Mouse (Mus musculus) macrophage (primary cell): ENCODE results near the gene Itga10. TPM values are rescaled to one million over a fixed set of nuclear protein-coding genes. Genes with fewer than 3 reads are reported as not detected.
A peak's percentile ranks its signal among the peaks of the same experiment; 100 is the strongest.

ENCODE experiments used
- H3K27ac ChIP-seq: fragments of 350-480 bp; formaldehyde crosslinking; 2 replicates; pipeline ENCODE4 v1.9.0; 2021
- H3K36me3 ChIP-seq: fragments of 350-480 bp; formaldehyde crosslinking; 2 replicates; pipeline ENCODE4 v1.9.0; 2021; ENCODE audit errors: inconsistent target
- H3K4me3 ChIP-seq: fragments of 350-480 bp; formaldehyde crosslinking; 2 replicates; pipeline ENCODE4 v1.9.0; 2021; ENCODE audit errors: inconsistent target
- H3K79me2 ChIP-seq: fragments of 350-480 bp; formaldehyde crosslinking; 2 replicates; pipeline ENCODE4 v1.9.0; 2021; ENCODE audit errors: inconsistent target
- WGBS: methylation state at CpG from one replicate; pipeline ENCODE4 v1.1.7; 2026; ENCODE audit warnings: inconsistent platforms; ENCODE audit not compliant: missing documents; 5-methylcytosine and 5-hydroxymethylcytosine counted together
- polyA plus RNA-seq: library from polyadenylated mRNA; stranded (reverse); fragments of 250-400 nt; gene quantifications from 3 replicates; pipeline ENCODE4 v1.2.4, GENCODE M21; 2018; ENCODE audit warnings: inconsistent platforms
- total RNA-seq, 78 experiments: library from RNA; depleted of rRNA; stranded (reverse); fragments of 250-400 nt; gene quantifications; 1 replicate in 9 of 78; 2 replicates in 24 of 78; 3 replicates in 43 of 78; 4 replicates in 2 of 78; pipeline ENCODE4 v1.2.4; 2018; ENCODE audit warnings: inconsistent platforms in 56 of 78

The Itga10 gene
- 1 to 10 TPM in 25 of 26 experiments, under 1 TPM in 1; 0.80 to 7.8 (median 4.6) TPM for total RNA-seq (2018; cell fraction: chromatin; rRNA removed)
- under 1 TPM; 0.03 to 0.42 (median 0.12) TPM for total RNA-seq (2018; cell fraction: cytosol; rRNA removed)
- total RNA-seq (2018; cell fraction: nucleus; rRNA removed) = 1 to 10 TPM in 23 of 26 experiments, under 1 TPM in 3; 0.52 to 4.5 (median 1.5) TPM
- 0.10 to 0.32 TPM (median 0.29 TPM) in 3 replicates for polyA plus RNA-seq

DNA sequence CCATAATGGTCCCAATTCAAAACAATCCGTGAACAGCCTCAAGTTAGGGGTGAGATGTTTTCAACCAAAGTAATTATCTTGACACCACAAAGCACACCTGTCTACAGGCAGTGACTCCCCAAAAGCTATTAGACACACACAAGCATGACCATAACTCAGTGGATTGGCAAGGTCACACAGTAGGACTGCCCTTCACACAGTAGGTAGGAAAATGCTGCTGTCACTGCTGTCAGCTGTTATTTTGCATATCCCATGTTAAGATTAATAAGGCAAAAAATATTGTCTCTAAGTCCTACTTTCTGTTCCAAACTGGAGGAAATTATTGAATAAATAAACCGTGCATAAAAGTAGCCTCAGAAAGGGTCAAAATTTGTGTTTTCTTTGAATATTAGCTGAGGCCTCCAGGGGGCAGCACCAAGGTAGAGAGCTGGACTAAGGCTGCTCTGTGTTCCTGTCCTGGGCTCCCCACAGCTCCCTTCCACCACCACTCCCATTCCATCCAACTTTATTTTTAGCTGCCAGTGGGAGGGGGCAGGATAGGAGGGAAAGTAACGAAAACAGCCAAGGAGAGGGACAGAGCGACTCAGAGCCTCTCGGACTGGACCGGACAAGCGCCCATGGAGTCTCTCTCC is at the start of gene Itga10:
Itga10 (plus strand) TSS at position 567 of the 632 bp plus-strand sequence.
- H3K36me3 ChIP-seq = peaks cover 23% of the 10 kb centered on the region; the same call in 1 of the 2 replicates
- 86% methylated on average over 7 of the region's 7 CpGs for WGBS

DNA sequence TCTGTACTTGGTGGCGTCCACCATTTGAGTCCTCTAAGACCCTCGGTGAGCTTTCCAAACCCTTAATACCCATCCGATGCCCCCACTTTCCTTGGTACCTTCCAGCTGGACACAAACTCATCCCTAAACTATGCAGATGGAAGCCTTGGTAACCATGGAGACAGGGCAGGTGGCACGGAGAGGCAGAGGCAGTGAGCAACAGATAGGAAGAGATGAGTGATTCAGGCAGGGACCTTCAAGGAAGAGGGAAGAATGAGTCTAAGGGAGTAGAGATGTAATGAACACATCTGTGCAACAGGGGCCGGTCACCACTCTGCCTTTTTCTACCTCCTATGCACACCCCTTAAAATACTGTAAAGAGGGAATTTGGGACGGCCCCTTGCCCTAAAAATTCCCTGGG is 49.7 kb upstream of the Itga10 start:
- Histone ChIP-seq H3K4me3 (no peak overlapping the region), H3K36me3 (no peaks in the 10 kb centered on the region), H3K27ac (no peak overlapping the region), H3K79me2 (peaks cover 16% of the 10 kb centered on the region; the same call in 1 of the 2 replicates)
- WGBS = 38% methylated on average over 5 of the region's 6 CpGs

More for the DNA sequence above, at the start of gene Itga10:
- H3K27ac ChIP-seq = no peak within 1 kb of the TSS
- H3K79me2 ChIP-seq = no peaks in the 10 kb centered on the region
- H3K4me3 ChIP-seq = no peak within 1 kb of the TSS

DNA sequence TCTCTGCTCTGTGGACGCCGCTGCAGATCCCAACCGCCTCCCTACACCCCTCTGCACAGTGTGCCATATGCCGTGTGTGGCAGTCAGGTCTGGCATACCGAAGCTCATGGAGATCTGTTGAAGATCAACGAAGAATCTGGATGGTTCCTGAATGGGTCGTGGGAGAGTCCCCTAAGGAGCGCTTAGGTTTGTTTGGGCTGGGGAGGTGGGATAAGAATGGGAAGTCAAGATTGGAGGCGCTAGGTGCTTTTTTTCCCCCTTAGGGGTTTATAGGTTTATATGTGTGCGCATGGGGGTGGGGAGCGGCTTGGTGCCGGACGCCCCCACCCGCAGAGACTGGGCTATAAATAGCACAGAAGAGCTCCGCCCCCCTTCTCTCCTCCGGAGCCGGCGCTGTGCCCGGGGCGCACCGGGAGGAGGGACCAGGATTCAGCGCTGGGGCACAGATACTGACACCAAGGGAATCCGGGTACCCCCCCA is 49.1 kb upstream of the Itga10 start, which contains the start of gene Ankrd34a:
Ankrd34a (plus strand) TSS at position 409 of the 480 bp plus-strand sequence.
- H3K27ac ChIP-seq = no peak within 1 kb of the TSS
- H3K4me3 ChIP-seq = peak within 1 kb of the TSS; percentile 6; the same call in 1 of the 2 replicates
- H3K79me2 ChIP-seq = peaks cover 16% of the 10 kb centered on the region; the same call in 1 of the 2 replicates
- WGBS = 11% methylated on average over 16 of the region's 23 CpGs
- no peaks in the 10 kb centered on the region for H3K36me3 ChIP-seq

DNA sequence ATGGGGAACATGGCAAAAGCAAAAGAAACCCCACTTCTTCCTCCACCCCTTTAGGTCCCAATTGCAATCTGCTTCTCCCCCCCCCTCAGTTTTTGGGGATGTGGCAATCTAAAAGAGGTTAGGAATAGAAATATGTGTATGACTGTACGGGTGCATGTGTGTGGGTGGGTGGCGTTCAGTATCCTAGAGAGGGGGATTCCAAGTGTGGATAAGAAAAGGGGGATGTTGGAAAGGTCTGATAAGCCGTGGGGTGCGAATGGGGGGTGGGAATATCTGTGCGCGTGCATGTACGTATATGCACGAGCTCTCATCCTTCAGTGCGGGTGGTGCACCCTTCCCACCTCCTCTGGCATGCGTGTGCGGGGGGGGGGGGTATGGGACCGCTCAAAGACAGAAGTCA is 48.5 kb upstream of the Itga10 start:
- peaks cover 16% of the 10 kb centered on the region; the same call in 1 of the 2 replicates for H3K79me2 ChIP-seq
- no peaks in the 10 kb centered on the region for H3K36me3 ChIP-seq
- H3K4me3 ChIP-seq = peak overlapping the region; percentile 6; the same call in 1 of the 2 replicates
- 10% methylated on average over 6 of the region's 12 CpGs for WGBS
- no peak overlapping the region for H3K27ac ChIP-seq

DNA sequence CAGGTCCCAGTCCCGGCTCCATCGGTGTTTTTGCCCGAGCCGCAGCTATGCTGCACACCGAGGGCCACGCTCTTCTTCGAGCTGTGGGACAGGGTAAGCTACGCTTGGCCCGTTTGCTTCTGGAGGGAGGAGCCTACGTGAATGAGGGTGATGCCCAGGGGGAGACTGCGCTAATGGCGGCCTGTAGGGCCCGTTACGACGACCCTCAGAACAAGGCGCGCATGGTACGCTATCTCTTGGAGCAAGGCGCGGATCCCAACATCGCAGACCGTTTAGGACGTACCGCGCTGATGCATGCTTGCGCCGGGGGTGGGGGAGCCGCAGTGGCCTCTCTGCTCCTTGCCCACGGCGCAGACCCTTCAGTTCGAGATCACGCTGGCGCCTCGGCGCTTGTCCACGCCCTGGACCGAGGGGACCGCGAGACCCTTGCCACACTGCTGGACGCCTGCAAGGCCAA is 47.9 kb upstream of the Itga10 start:
- Histone ChIP-seq H3K4me3 (peak overlapping the region; percentile 12; the same call in 1 of the 2 replicates), H3K79me2 (peaks cover 10% of the 10 kb centered on the region; the same call in 1 of the 2 replicates), H3K36me3 (no peaks in the 10 kb centered on the region), H3K27ac (no peak overlapping the region)
- WGBS = 3% methylated on average over 40 of the region's 40 CpGs

DNA sequence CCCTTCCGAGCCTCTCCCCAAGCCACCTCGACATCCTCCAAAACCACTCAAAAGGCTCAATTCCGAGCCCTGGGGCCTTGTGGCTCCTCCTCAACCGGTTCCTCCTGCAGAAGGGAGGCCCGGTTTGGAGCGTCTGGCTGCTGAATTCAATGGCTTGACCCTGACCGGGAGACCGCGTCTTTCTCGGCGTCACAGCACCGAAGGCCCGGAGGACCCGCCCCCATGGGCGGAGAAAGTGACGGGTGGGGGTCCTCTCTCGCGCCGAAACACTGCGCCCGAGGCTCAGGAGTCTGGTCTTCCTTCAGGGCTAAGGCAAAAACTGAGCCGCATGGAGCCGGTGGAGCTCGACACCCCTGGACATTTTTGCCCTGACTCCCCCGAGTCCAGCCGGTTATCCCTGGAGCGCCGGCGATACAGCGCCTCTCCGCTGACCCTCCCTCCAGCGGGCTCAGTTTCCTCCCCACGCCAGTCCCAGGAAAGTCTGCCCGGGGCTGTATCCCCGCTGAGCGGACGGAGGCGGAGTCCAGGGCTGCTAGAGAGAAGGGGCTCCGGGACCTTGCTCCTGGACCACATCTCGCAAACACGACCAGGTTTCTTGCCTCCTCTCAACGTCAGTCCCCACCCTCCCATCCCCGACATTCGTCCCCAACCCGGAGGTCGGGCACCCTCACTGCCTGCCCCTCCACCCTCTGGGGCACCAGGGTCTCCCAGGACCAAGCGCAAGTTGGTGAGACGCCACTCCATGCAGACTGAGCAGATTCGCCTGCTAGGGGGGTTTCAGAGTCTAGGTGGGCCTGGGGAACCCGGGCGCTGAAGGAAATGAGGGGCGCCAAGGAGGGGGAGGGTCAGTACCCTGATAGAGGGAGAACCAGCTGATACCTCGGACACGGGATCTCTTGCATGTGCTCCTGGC is 47.0 kb upstream of the Itga10 start:
- peak overlapping the region; percentile 12; the same call in 1 of the 2 replicates for H3K4me3 ChIP-seq

DNA sequence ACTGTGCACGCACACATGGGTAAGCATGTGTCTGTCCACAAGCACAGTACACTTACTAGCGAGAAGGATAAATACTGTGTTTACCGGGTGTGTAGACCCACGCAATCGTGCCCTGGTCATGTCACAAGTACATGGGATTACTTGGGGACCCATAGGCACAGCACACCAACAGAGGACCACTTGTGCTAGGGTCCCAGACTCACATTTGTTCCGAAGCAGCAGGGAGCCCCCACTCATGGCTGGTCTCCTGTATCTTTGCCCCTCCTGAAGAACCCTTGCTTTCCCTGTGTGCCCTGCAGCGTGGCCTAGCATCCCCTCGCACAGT is 46.4 kb upstream of the Itga10 start:
- Histone ChIP-seq H3K36me3 (no peaks in the 10 kb centered on the region), H3K79me2 (no peaks in the 10 kb centered on the region), H3K4me3 (no peak overlapping the region), H3K27ac (no peak overlapping the region)
- 97% methylated on average over 8 of the region's 8 CpGs for WGBS

More for the DNA sequence above, 47.0 kb upstream of the Itga10 start:
- WGBS = 20% methylated on average over 52 of the region's 54 CpGs
- Histone ChIP-seq H3K27ac (no peak overlapping the region), H3K79me2 (peaks cover under 1% of the 10 kb centered on the region; the same call in 1 of the 2 replicates), H3K36me3 (no peaks in the 10 kb centered on the region)

DNA sequence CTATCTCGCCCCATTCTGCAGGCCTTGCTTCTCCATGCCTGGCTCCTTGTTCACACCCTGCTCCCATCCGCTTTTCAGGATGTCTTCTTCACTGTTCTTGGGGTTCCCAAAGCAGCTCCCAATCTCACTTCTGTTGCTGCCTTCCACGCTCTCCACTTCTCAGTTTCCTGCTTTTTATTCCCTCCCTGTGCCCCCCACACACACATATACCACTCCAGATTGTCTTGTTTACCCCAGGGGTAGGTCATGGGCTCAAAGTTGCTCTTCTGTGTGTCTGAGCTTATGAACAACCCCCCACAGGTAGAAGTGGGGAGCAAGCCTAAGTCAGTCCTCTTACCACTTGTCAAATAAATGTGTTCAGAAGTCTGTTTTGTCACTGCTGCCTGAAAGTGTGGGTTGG is 46.0 kb upstream of the Itga10 start:
- WGBS = 92% methylated on average over 3 of the region's 3 CpGs
- H3K27ac ChIP-seq = no peak overlapping the region
- no peaks in the 10 kb centered on the region for H3K79me2 ChIP-seq
- H3K4me3 ChIP-seq = no peak overlapping the region
- no peaks in the 10 kb centered on the region for H3K36me3 ChIP-seq

DNA sequence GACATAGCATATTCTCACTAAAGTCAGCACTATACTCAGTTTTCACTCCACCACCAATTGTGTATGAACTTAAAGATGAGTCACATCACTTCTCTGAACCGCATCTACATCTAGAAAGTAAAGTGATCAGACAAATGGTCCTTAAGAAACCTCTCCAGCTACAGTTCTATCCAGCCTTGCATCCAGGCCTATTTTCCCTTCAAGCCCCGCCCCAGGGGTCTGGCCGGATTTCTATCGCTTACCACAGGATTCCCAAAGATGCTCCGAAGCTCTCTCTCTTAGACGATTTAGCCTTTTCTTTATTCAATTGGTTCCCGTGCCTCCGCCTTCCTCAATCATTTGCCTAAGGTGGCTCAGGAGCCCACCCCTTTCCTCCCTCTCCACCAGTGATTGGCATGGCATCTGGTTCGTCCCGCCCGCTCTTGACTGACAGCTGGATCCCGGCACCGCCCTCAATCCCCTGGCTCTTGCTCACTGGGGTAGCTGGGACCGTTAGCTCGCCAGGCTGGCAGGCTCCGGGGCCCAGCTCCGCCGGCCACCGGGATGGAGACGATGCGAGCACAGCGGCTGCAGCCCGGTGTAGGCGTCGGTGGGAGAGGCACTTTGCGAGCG is 44.6 kb upstream of the Itga10 start, which contains the start of gene Lix1l:
Lix1l (plus strand) TSS at position 511 of the 612 bp plus-strand sequence.
- H3K4me3 ChIP-seq = peak within 1 kb of the TSS; percentile 30
- H3K36me3 ChIP-seq = no peaks in the 10 kb centered on the region
- H3K79me2 ChIP-seq = no peaks in the 10 kb centered on the region
- no peak within 1 kb of the TSS for H3K27ac ChIP-seq
- WGBS = 2% methylated on average over 27 of the region's 27 CpGs

DNA sequence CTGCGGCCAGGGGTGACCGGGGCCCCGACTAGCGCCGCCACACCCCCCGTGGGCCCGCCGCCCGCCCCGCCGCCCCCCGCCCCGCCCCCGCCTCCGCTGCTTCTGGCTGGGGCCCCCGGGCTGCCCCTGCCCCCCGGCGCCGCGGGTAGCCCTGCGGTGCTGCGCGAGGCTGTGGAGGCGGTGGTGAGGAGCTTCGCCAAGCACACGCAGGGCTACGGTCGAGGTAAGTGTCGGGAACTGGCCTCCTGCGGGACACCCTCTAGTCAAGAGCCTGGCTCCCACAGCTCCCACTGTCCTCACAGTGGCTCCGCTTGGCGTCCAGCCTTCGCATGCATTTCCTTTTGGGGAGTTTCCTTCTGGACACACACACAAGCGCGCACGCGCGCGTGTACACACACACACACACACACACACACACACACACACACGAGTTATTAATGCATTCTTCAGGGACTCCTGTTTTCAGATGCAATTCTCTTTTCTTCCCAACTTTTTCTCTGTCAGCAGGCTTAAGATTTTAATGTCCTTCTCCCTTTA is 44.1 kb upstream of the Itga10 start:
- Histone ChIP-seq H3K79me2 (no peaks in the 10 kb centered on the region), H3K36me3 (no peaks in the 10 kb centered on the region), H3K4me3 (peak overlapping the region; percentile 30), H3K27ac (no peak overlapping the region)
- WGBS = 2% methylated on average over 18 of the region's 40 CpGs

DNA sequence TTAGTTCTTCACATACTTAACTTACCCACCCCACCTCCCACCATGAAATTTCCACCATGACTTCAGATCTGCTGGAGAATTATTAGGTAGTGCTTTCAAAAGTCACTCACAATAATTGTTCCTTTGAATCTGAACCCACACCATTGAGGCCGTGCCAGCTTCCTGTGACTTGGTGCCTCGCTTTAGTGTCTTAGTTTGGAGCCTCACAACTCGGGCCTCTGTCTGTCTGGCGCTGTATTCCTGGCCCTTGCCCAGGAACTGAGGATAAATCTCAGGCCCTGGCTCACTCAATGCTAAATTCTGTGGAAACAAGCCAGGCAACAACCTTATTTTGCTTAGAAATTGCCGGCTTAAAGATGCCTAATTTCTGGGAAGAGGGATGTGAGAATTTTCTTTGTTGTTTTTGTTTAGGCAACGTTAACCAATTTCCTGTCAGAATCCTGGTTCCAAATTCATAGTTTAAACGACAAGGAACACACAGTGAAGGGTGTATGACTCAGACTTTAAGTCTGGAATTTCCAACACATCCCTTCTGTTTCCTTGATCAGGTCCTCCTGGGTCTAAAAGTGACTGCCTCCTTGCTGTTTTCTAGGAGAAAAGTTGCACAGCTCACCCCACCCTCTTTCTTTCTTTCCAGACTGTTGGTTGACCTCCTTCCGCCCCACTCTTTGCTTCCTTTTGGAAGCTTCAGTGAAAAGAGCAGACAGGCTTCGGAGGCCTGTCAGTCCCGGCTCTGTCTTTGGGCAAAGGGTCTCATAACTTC is 43.3 kb upstream of the Itga10 start:
- 0 out of 2 replicates have a peak overlapping the region, but pooled peaks have one; percentile 30 for H3K4me3 ChIP-seq
- 78% methylated on average over 10 of the region's 10 CpGs for WGBS
- H3K36me3 ChIP-seq = no peaks in the 10 kb centered on the region
- H3K79me2 ChIP-seq = no peaks in the 10 kb centered on the region
- H3K27ac ChIP-seq = no peak overlapping the region

DNA sequence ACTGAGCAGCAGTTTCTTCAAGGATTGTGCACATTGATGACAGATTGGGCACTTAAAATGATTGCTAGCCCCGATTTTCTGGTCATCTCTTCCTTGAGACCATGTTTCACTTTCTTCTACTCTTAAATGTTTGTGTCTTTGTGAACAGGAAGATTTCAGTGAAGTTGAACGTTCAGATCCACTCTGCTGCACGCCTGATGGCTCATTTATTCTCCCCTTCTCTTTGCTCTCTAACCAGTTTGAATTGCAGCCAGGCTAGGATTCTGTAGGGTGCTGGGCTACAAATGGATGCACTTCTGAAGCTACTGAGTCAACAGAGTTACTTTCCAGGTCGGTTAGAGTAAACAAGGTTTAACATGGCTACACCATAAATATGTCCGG is 42.7 kb upstream of the Itga10 start:
- Histone ChIP-seq H3K36me3 (no peaks in the 10 kb centered on the region), H3K4me3 (no peak overlapping the region), H3K27ac (no peak overlapping the region), H3K79me2 (no peaks in the 10 kb centered on the region)
- 78% methylated on average over 5 of the region's 5 CpGs for WGBS

DNA sequence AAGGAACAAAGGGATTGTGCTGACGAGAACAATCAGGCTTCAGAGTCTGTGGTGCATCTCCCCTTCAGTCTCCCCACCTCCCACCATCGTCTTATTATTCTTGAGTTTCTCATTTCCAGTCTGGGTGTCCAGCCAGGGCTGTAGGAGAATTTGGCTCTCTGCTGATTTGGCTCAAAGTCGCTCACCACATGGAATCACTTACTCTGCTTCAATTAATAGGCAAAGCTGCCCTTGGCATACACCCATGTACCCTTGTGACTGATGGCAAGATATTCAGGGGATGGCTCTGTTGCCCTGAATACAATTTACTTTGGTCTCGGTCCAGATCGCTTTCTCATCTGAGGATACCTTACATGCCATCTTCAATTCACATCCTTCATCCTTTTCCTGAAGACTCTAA is 42.1 kb upstream of the Itga10 start:
- Histone ChIP-seq H3K36me3 (no peaks in the 10 kb centered on the region), H3K4me3 (no peak overlapping the region), H3K79me2 (no peaks in the 10 kb centered on the region), H3K27ac (no peak overlapping the region)
- WGBS = 94% methylated on average over 5 of the region's 5 CpGs
